Mouse (Mus musculus): ENCODE data around the gene Mib2. TPM values are rescaled to one million over a fixed set of nuclear protein-coding genes. Genes with fewer than 3 reads are reported as not detected.

Mib2 gene
- polyA plus RNA-seq, 1 experiment from 2014 or later, result 14.5 TPM

DNA sequence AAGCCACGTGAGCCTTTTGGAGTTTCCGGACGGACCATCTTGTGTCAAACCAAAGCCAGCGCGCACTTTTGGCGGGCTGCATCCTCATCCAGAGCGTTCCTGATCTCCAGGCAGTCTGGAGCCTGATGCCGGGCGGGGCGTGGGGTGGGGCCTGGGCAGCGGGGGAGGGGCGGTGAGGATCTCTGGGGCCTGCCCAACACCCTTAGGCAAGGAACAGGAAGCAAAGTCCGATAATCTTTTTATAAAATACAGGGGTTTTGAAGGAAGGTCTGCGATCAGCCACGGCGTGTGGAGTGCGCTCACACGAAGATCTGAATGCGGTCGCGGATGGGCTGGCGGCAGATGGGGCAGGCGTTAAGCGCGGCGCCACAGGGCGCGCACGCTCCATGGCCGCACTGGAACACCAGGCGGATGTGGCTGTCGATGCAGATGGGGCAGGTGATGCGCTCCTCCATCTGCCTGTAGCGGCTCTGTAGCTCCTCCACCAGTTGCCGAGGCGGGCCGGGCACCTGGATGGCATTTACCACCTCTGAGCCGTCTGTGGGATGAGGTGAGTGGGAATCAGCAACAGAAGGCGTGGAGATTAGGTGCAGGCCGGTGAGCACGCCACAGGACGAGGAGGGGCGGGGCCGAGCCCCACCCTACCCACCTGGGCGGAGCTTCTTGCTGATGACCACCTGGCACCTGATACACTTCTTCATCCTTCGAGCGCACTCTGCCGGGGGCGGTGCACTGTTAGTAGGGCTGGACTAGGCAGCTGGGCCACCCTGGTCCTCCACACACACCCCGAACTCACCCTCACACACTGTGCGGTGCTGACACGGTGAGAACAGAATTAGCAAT, 14.3 kb downstream of the Mib2 start:
- DNase-seq (ENCODE audit: low spot score) (peak; percentile 54), ATAC-seq (ENCODE audit: insufficient read depth, low FRiP score, low TSS enrichment) (no peak)
- no peaks in the 10 kb centered on the region for H3K9me3 ChIP-seq (ENCODE audit: control insufficient read depth, low read length)
- peaks cover 19% of the 10 kb centered on the region; the same call in 1 of the 2 replicates for H3K4me1 ChIP-seq (ENCODE audit: control insufficient read depth, insufficient read depth, low read length)
- peaks cover 53% of the 10 kb centered on the region for H3K27me3 ChIP-seq (ENCODE audit: control insufficient read depth, insufficient read depth, low read length)
- peak overlapping the region; percentile 14 for H3K9ac ChIP-seq (ENCODE audit: low read length)
- H3K27ac ChIP-seq (ENCODE audit: low read depth, low read length), result no peak overlapping the region
- H3K36me3 ChIP-seq (ENCODE audit: control insufficient read depth, insufficient read depth, low read length), result peaks cover 8% of the 10 kb centered on the region
- WGBS, result 2% methylated on average over 52 of the region's 52 CpGs
- H3K4me2 ChIP-seq (ENCODE audit: low read depth), result peak overlapping the region; percentile 32
- peak overlapping the region; percentile 24 for H3K4me3 ChIP-seq (ENCODE audit: low read depth, low read length)

DNA sequence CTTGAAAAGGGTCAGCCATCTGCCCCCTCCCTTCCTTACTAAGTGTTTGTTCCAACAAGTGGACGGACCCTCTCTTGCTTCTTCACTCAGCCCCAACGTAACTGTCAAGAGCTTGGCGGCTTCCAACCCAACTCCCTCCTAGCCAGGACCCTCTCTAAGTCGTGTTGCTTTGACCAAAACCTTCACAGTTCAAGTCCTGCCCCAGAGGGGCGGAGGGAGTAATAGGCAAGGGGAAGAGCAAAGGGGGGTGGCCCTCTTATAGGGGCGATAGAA, 14.9 kb downstream of the Mib2 start:
- no peak for ATAC-seq (ENCODE audit: insufficient read depth, low FRiP score, low TSS enrichment)
- Histone ChIP-seq H3K4me3 (ENCODE audit: low read depth, low read length) (peak overlapping the region; percentile 24), H3K27me3 (ENCODE audit: control insufficient read depth, insufficient read depth, low read length) (peaks cover 53% of the 10 kb centered on the region), H3K36me3 (ENCODE audit: control insufficient read depth, insufficient read depth, low read length) (peaks cover 12% of the 10 kb centered on the region), H3K4me1 (ENCODE audit: control insufficient read depth, insufficient read depth, low read length) (peaks cover 19% of the 10 kb centered on the region; the same call in 1 of the 2 replicates), H3K4me2 (ENCODE audit: low read depth) (peak overlapping the region; percentile 32; the same call in 1 of the 2 replicates), H3K9ac (ENCODE audit: low read length) (no peak overlapping the region), H3K9me3 (ENCODE audit: control insufficient read depth, low read length) (no peaks in the 10 kb centered on the region), H3K27ac (ENCODE audit: low read depth, low read length) (no peak overlapping the region)
- DNase-seq (ENCODE audit: low spot score), result no peak
- 2% methylated on average over 6 of the region's 6 CpGs for WGBS

DNA sequence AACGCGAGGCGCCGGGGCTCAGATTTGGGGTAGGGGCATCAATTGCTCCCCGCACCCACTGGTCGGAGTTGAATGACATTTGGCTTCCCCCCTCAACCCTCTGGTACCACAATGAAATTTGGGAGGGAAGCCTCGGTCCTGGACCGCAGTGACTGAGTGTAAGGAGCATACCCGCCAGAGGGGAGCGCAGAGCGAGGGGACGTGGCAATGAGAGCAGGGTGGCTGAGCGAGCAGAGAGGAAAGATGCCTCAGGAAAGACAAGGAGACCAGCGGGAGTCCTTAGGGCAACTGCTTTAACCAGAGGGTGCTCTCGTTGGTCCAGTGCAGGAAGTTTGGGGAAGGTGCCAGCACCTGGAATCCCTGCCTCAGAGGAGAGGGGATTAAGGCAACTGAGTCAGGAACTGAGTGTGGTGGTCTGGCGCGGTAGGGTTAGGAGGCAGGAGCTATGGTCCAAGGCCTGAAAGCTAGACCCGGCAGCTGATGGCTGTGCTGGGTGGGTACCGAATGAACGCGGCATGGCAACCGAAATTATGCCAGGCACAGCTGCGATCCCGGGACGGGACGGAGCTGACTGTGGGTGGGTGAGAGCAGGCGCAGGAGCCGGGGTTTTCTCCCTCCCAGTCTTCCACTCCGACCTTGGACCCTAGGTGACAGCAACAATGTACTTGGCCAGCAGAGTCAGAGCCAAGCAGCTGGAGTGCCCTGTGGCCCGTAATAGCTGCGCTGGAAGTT, 15.4 kb downstream of the Mib2 start:
- H3K27me3 ChIP-seq (ENCODE audit: control insufficient read depth, insufficient read depth, low read length), result peaks cover 53% of the 10 kb centered on the region
- peak overlapping the region; percentile 31 for H3K4me3 ChIP-seq (ENCODE audit: low read depth, low read length)
- ATAC-seq (ENCODE audit: insufficient read depth, low FRiP score, low TSS enrichment), result no peak; the same call in 1 of the 2 replicates
- DNase-seq (ENCODE audit: low spot score), result peak; percentile 59
- peak overlapping the region; percentile 59 for H3K4me2 ChIP-seq (ENCODE audit: low read depth)
- no peak overlapping the region for H3K27ac ChIP-seq (ENCODE audit: low read depth, low read length)
- peaks cover 19% of the 10 kb centered on the region; the same call in 1 of the 2 replicates for H3K4me1 ChIP-seq (ENCODE audit: control insufficient read depth, insufficient read depth, low read length)
- H3K9ac ChIP-seq (ENCODE audit: low read length), result peak overlapping the region; percentile 49
- 2% methylated on average over 31 of the region's 31 CpGs for WGBS
- H3K9me3 ChIP-seq (ENCODE audit: control insufficient read depth, low read length), result no peaks in the 10 kb centered on the region
- peaks cover 15% of the 10 kb centered on the region for H3K36me3 ChIP-seq (ENCODE audit: control insufficient read depth, insufficient read depth, low read length)

DNA sequence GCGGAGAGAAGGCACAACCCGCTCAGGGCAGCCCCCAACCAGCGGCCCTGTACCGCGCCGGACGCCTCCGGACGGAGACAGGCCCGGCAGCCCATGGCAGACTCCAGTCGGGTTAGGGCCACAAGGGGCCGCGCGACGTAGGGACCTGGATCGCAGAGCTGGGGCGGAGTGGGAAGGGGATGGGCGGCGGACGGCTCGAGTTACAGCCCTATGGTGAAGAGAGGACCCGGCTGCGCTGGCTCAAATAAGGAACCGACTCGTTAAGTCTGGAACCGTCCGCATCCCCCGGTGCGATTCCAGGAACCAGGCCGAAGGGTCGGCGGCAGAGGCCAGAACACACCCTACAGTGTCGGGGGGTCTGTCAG, 15.9 kb downstream of the Mib2 start, which contains the start of gene Mmp23:
Gene Mmp23, minus strand, starts transcription at position 299 of the 365 bp plus-strand sequence.
- Histone ChIP-seq H3K27me3 (ENCODE audit: control insufficient read depth, insufficient read depth, low read length) (peaks cover 53% of the 10 kb centered on the region), H3K4me2 (ENCODE audit: low read depth) (peak within 1 kb of the TSS; percentile 59), H3K36me3 (ENCODE audit: control insufficient read depth, insufficient read depth, low read length) (peaks cover 20% of the 10 kb centered on the region), H3K4me1 (ENCODE audit: control insufficient read depth, insufficient read depth, low read length) (peaks cover 19% of the 10 kb centered on the region; the same call in 1 of the 2 replicates), H3K9me3 (ENCODE audit: control insufficient read depth, low read length) (no peaks in the 10 kb centered on the region), H3K4me3 (ENCODE audit: low read depth, low read length) (peak within 1 kb of the TSS; percentile 31), H3K27ac (ENCODE audit: low read depth, low read length) (no peak within 1 kb of the TSS), H3K9ac (ENCODE audit: low read length) (peak within 1 kb of the TSS; percentile 49)
- DNase-seq (ENCODE audit: low spot score), result peak; percentile 72
- peak; percentile 64; the same call in 1 of the 2 replicates for ATAC-seq (ENCODE audit: insufficient read depth, low FRiP score, low TSS enrichment)
- under 1% methylated on average over 33 of the region's 33 CpGs for WGBS

DNA sequence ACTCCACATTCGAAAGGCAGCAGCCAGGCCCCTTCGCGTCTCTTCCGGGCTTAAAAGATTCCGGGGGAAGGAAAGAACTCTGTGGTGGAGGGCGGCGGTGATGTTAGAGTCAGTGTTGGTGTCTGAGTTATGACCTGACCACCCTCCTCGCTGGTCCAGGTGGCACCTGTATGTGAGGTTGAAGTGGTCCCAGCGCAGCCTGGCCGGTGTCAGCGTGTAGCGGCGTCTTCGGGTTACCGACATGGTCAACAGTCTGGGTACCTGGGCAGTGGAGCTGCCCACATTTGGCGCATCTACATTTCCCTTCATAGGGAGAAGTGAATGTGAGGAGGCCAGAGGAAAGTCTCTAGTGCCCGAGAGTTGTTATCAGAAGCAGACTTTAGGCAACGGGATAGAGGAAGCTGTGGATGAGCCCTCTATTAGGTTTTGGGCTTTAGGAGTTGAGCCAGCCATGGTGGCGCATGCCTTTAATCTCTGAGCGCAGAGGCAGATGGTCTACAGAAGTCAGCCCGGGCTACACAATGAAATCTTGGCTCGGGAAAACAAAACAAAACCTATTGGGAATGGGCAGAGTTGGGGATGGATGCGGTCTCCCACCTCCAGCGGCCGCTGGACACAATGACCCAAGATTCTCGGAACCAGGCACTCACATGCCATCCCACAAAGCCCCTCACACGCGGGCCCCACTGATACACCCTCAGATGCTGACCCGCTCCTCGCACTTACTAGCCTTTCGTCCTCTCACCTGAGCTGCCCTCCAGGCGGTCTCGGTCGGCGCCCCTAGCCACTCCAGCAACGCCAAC, 16.5 kb downstream of the Mib2 start:
- peak overlapping the region; percentile 59 for H3K4me2 ChIP-seq (ENCODE audit: low read depth)
- peaks cover 53% of the 10 kb centered on the region for H3K27me3 ChIP-seq (ENCODE audit: control insufficient read depth, insufficient read depth, low read length)
- peaks cover 26% of the 10 kb centered on the region for H3K36me3 ChIP-seq (ENCODE audit: control insufficient read depth, insufficient read depth, low read length)
- peaks cover 19% of the 10 kb centered on the region; the same call in 1 of the 2 replicates for H3K4me1 ChIP-seq (ENCODE audit: control insufficient read depth, insufficient read depth, low read length)
- no peak for DNase-seq (ENCODE audit: low spot score)
- H3K4me3 ChIP-seq (ENCODE audit: low read depth, low read length), result peak overlapping the region; percentile 31
- WGBS, result 20% methylated on average over 36 of the region's 36 CpGs
- no peak; the same call in 1 of the 2 replicates for ATAC-seq (ENCODE audit: insufficient read depth, low FRiP score, low TSS enrichment)
- H3K27ac ChIP-seq (ENCODE audit: low read depth, low read length), result no peak overlapping the region
- H3K9ac ChIP-seq (ENCODE audit: low read length), result peak overlapping the region; percentile 49
- H3K9me3 ChIP-seq (ENCODE audit: control insufficient read depth, low read length), result no peaks in the 10 kb centered on the region

DNA sequence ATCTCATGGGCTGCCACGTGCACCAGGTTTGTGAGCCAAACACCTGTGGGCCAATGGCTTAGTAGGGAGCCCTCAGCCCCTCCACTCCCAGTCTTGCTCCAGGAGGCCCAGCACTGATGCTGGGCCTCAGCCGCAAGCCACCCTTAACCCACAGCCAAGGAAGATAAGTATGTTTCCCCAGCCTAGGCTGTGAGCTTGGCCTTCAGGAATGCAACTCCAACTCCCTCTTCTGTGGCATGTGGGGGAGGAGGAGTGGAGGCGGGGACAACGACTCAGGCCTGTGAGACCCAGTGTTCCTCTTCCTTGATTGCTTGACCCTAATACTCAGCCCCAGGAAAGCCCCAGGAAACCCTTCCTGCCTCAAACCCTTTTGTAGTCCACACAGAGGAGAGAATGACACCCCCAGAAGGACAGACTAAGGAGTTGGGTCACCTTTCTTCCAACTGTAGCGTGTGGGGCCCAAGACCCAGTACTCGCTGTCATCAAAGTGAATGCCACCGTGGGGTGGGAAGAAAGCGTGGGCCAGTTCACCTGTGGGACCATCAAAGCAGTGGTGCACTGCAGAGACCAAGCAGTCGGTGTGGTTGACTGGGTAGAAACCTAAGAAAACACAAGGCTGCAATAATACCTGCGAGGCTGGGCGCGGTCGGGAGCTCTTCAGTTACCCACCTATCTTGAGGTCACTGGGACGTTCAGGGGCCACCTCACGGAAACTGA, 17.3 kb downstream of the Mib2 start:
- Histone ChIP-seq H3K4me2 (ENCODE audit: low read depth) (no peak overlapping the region), H3K4me3 (ENCODE audit: low read depth, low read length) (no peak overlapping the region), H3K27me3 (ENCODE audit: control insufficient read depth, insufficient read depth, low read length) (peaks cover 53% of the 10 kb centered on the region), H3K9me3 (ENCODE audit: control insufficient read depth, low read length) (no peaks in the 10 kb centered on the region), H3K9ac (ENCODE audit: low read length) (no peak overlapping the region), H3K4me1 (ENCODE audit: control insufficient read depth, insufficient read depth, low read length) (peaks cover 19% of the 10 kb centered on the region; the same call in 1 of the 2 replicates), H3K36me3 (ENCODE audit: control insufficient read depth, insufficient read depth, low read length) (peaks cover 28% of the 10 kb centered on the region), H3K27ac (ENCODE audit: low read depth, low read length) (no peak overlapping the region)
- ATAC-seq (ENCODE audit: insufficient read depth, low FRiP score, low TSS enrichment) (no peak), DNase-seq (ENCODE audit: low spot score) (no peak)
- WGBS, result 67% methylated on average over 15 of the region's 15 CpGs

DNA sequence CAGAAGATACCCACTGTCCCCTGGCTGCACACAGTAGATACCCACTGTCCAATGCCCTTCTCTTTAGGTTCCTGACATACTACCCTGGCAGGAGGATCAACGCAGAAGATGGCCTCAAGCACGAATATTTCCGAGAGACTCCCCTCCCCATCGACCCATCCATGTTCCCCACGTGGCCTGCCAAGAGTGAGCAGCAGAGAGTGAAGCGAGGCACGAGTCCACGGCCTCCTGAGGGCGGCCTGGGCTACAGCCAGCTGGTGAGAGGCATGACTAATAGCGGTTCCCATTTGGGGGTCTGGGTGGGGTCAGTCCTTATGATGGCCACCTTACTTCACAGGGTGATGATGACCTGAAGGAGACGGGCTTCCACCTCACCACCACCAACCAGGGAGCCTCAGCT, 19.6 kb downstream of the Mib2 start:
- 91% methylated on average over 11 of the region's 11 CpGs for WGBS
- DNase-seq (ENCODE audit: low spot score), result no peak
- Histone ChIP-seq H3K4me1 (ENCODE audit: control insufficient read depth, insufficient read depth, low read length) (peaks cover 13% of the 10 kb centered on the region; the same call in 1 of the 2 replicates), H3K9ac (ENCODE audit: low read length) (no peak overlapping the region), H3K36me3 (ENCODE audit: control insufficient read depth, insufficient read depth, low read length) (peaks cover 28% of the 10 kb centered on the region), H3K27me3 (ENCODE audit: control insufficient read depth, insufficient read depth, low read length) (peaks cover 31% of the 10 kb centered on the region), H3K27ac (ENCODE audit: low read depth, low read length) (no peak overlapping the region), H3K9me3 (ENCODE audit: control insufficient read depth, low read length) (no peaks in the 10 kb centered on the region), H3K4me3 (ENCODE audit: low read depth, low read length) (no peak overlapping the region), H3K4me2 (ENCODE audit: low read depth) (no peak overlapping the region)
- ATAC-seq (ENCODE audit: insufficient read depth, low FRiP score, low TSS enrichment), result no peak

DNA sequence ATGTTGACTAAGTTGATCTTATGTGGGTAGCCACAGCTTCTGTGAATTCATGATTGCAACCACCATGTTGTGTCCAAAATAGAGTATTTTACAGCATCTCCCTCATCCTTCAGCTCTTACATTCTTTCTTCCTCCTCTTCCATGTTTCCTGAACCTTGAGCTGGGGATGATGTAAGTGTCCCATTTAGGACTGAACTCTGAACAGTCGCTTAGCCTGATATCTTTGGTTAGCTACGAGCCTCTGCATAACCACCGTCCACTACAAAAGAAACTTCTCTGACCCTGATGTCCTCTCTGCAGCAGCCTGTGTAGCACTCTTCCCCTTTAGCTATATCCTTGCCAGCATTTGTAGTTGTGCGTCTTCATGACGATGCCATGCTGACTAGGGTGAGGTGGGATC, 23.3 kb downstream of the Mib2 start:
- ATAC-seq (ENCODE audit: insufficient read depth, low FRiP score, low TSS enrichment) (no peak), DNase-seq (ENCODE audit: low spot score) (no peak)
- Histone ChIP-seq H3K27ac (ENCODE audit: low read depth, low read length) (no peak overlapping the region), H3K27me3 (ENCODE audit: control insufficient read depth, insufficient read depth, low read length) (no peaks in the 10 kb centered on the region), H3K36me3 (ENCODE audit: control insufficient read depth, insufficient read depth, low read length) (peaks cover 50% of the 10 kb centered on the region), H3K4me1 (ENCODE audit: control insufficient read depth, insufficient read depth, low read length) (no peaks in the 10 kb centered on the region), H3K9me3 (ENCODE audit: control insufficient read depth, low read length) (no peaks in the 10 kb centered on the region), H3K9ac (ENCODE audit: low read length) (no peak overlapping the region), H3K4me2 (ENCODE audit: low read depth) (no peak overlapping the region), H3K4me3 (ENCODE audit: low read depth, low read length) (no peak overlapping the region)
- 98% methylated on average over 5 of the region's 5 CpGs for WGBS

Data from neural tube, embryonic 11.5 days (tissue).